Mouse (Mus musculus): ENCODE results near the gene Tbc1d10a. TPM values are rescaled to one million over a fixed set of nuclear protein-coding genes. Genes with fewer than 3 reads are reported as not detected.
A peak's percentile ranks its signal among the peaks of the same experiment; 100 is the strongest.

Gene Tbc1d10a
- polyA plus RNA-seq, 1 experiment from 2014 or later, result 20.9 TPM

GRCm38 (mm10) chr11:4160758-4161480, 25.7 kb upstream of the Tbc1d10a start:
- no peak for DNase-seq
- peaks cover 7% of the 10 kb centered on the region; the same call in 1 of the 2 replicates for H3K4me1 ChIP-seq (ENCODE audit: insufficient read depth)
- no peaks in the 10 kb centered on the region for H3K27me3 ChIP-seq (ENCODE audit: insufficient read depth, low read length)
- peak overlapping the region; percentile 91 for H3K4me2 ChIP-seq
- 5% methylated on average over 15 of the region's 15 CpGs for WGBS
- peak overlapping the region; percentile 91 for H3K4me3 ChIP-seq (ENCODE audit: low read depth, low read length)
- peak overlapping the region; percentile 80 for H3K9ac ChIP-seq
- H3K36me3 ChIP-seq (ENCODE audit: insufficient read depth), result peaks cover 48% of the 10 kb centered on the region
- peak overlapping the region; percentile 78; the same call in 1 of the 2 replicates for H3K27ac ChIP-seq (ENCODE audit: low read depth)
- H3K9me3 ChIP-seq (ENCODE audit: low read depth, low read length), result no peaks in the 10 kb centered on the region
- ATAC-seq (ENCODE audit: insufficient read depth), result no peak
- TF ChIP-seq CTCF (IDR thresholded peaks at IDR 0.05; ENCODE audit: low read depth), result no peak

- Histone ChIP-seq H3K9me3 (ENCODE audit: low read depth, low read length) (no peaks in the 10 kb centered on the region), H3K27ac (ENCODE audit: low read depth) (no peak overlapping the region), H3K4me3 (ENCODE audit: low read depth, low read length) (no peak overlapping the region), H3K4me2 (no peak overlapping the region), H3K36me3 (ENCODE audit: insufficient read depth) (peaks cover 86% of the 10 kb centered on the region), H3K4me1 (ENCODE audit: insufficient read depth) (peaks cover 7% of the 10 kb centered on the region; the same call in 1 of the 2 replicates), H3K9ac (no peak overlapping the region), H3K27me3 (ENCODE audit: insufficient read depth, low read length) (no peaks in the 10 kb centered on the region)
- ATAC-seq (ENCODE audit: insufficient read depth) (no peak), DNase-seq (no peak)
- no peak for TF ChIP-seq CTCF (IDR thresholded peaks at IDR 0.05; ENCODE audit: low read depth)
- WGBS, result 91% methylated on average over 2 of the region's 2 CpGs
Measured at GRCm38 (mm10) chr11:4164701-4165100, 21.9 kb upstream of the Tbc1d10a start.

GRCm38 (mm10) chr11:4166467-4167090, 20.0 kb upstream of the Tbc1d10a start:
- no peak for DNase-seq
- Histone ChIP-seq H3K9me3 (ENCODE audit: low read depth, low read length) (no peaks in the 10 kb centered on the region), H3K4me3 (ENCODE audit: low read depth, low read length) (no peak overlapping the region), H3K4me2 (no peak overlapping the region), H3K36me3 (ENCODE audit: insufficient read depth) (peaks cover 100% of the 10 kb centered on the region), H3K27ac (ENCODE audit: low read depth) (no peak overlapping the region), H3K4me1 (ENCODE audit: insufficient read depth) (peaks cover 3% of the 10 kb centered on the region; the same call in 1 of the 2 replicates), H3K27me3 (ENCODE audit: insufficient read depth, low read length) (no peaks in the 10 kb centered on the region), H3K9ac (no peak overlapping the region)
- no peak for TF ChIP-seq CTCF (IDR thresholded peaks at IDR 0.05; ENCODE audit: low read depth)
- ATAC-seq (ENCODE audit: insufficient read depth), result no peak
- WGBS, result 87% methylated on average over 7 of the region's 7 CpGs

- no peak overlapping the region for H3K4me2 ChIP-seq
- peaks cover 100% of the 10 kb centered on the region for H3K36me3 ChIP-seq (ENCODE audit: insufficient read depth)
- H3K27me3 ChIP-seq (ENCODE audit: insufficient read depth, low read length), result no peaks in the 10 kb centered on the region
- TF ChIP-seq CTCF (IDR thresholded peaks at IDR 0.05; ENCODE audit: low read depth), result no peak
- no peak overlapping the region for H3K9ac ChIP-seq
- no peaks in the 10 kb centered on the region for H3K4me1 ChIP-seq (ENCODE audit: insufficient read depth)
- ATAC-seq (ENCODE audit: insufficient read depth) (no peak), DNase-seq (no peak)
- H3K9me3 ChIP-seq (ENCODE audit: low read depth, low read length), result no peaks in the 10 kb centered on the region
- no peak overlapping the region for H3K4me3 ChIP-seq (ENCODE audit: low read depth, low read length)
- WGBS, result 92% methylated on average over 5 of the region's 5 CpGs
- H3K27ac ChIP-seq (ENCODE audit: low read depth), result no peak overlapping the region
Measured at GRCm38 (mm10) chr11:4174586-4174985, 12.0 kb upstream of the Tbc1d10a start.

GRCm38 (mm10) chr11:4177716-4178115, 8.9 kb upstream of the Tbc1d10a start:
- Histone ChIP-seq H3K4me1 (ENCODE audit: insufficient read depth) (no peaks in the 10 kb centered on the region), H3K27ac (ENCODE audit: low read depth) (no peak overlapping the region), H3K9ac (no peak overlapping the region), H3K4me3 (ENCODE audit: low read depth, low read length) (no peak overlapping the region), H3K9me3 (ENCODE audit: low read depth, low read length) (no peaks in the 10 kb centered on the region), H3K4me2 (no peak overlapping the region), H3K36me3 (ENCODE audit: insufficient read depth) (peaks cover 99% of the 10 kb centered on the region), H3K27me3 (ENCODE audit: insufficient read depth, low read length) (no peaks in the 10 kb centered on the region)
- ATAC-seq (ENCODE audit: insufficient read depth) (no peak), DNase-seq (no peak)
- WGBS, result 62% methylated on average over 4 of the region's 4 CpGs
- no peak for TF ChIP-seq CTCF (IDR thresholded peaks at IDR 0.05; ENCODE audit: low read depth)

GRCm38 (mm10) chr11:4182061-4182460, 4.5 kb upstream of the Tbc1d10a start:
- Histone ChIP-seq H3K4me3 (ENCODE audit: low read depth, low read length) (no peak overlapping the region), H3K4me2 (no peak overlapping the region), H3K9ac (no peak overlapping the region), H3K27me3 (ENCODE audit: insufficient read depth, low read length) (no peaks in the 10 kb centered on the region), H3K4me1 (ENCODE audit: insufficient read depth) (no peaks in the 10 kb centered on the region), H3K36me3 (ENCODE audit: insufficient read depth) (peaks cover 62% of the 10 kb centered on the region), H3K27ac (ENCODE audit: low read depth) (no peak overlapping the region), H3K9me3 (ENCODE audit: low read depth, low read length) (no peaks in the 10 kb centered on the region)
- DNase-seq, result no peak
- no peak for TF ChIP-seq CTCF (IDR thresholded peaks at IDR 0.05; ENCODE audit: low read depth)
- no peak for ATAC-seq (ENCODE audit: insufficient read depth)
- 40% methylated on average over 1 of the region's 1 CpGs for WGBS

- peaks cover 47% of the 10 kb centered on the region for H3K36me3 ChIP-seq (ENCODE audit: insufficient read depth)
- no peak for TF ChIP-seq CTCF (IDR thresholded peaks at IDR 0.05; ENCODE audit: low read depth)
- H3K4me2 ChIP-seq, result no peak overlapping the region
- no peak for DNase-seq
- H3K9me3 ChIP-seq (ENCODE audit: low read depth, low read length), result no peaks in the 10 kb centered on the region
- no peaks in the 10 kb centered on the region for H3K4me1 ChIP-seq (ENCODE audit: insufficient read depth)
- no peaks in the 10 kb centered on the region for H3K27me3 ChIP-seq (ENCODE audit: insufficient read depth, low read length)
- ATAC-seq (ENCODE audit: insufficient read depth), result no peak
- H3K4me3 ChIP-seq (ENCODE audit: low read depth, low read length), result no peak overlapping the region
- H3K9ac ChIP-seq, result no peak overlapping the region
- no peak overlapping the region for H3K27ac ChIP-seq (ENCODE audit: low read depth)
Measured at GRCm38 (mm10) chr11:4183511-4183910, 3.1 kb upstream of the Tbc1d10a start.

Data from lung, embryonic 14.5 days (tissue).